Mouse (Mus musculus) C2C12 (cell line): ENCODE data around the gene Insl6. TPM values are rescaled to one million over a fixed set of nuclear protein-coding genes. Genes with fewer than 3 reads are reported as not detected.

Experiments used
- H3K27me3 ChIP-seq: one replicate; pipeline ENCODE4 v1.6.1; 2011; ENCODE audit not compliant: control insufficient read depth, insufficient read depth, insufficient read length
- H3K36me3 ChIP-seq: one replicate; pipeline ENCODE4 v1.6.1; 2011; ENCODE audit not compliant: control insufficient read depth, insufficient read depth
- H3K4me3 ChIP-seq: one replicate; pipeline ENCODE4 v1.5.1; 2011; ENCODE audit warnings: mild to moderate bottlenecking, control low read depth; ENCODE audit not compliant: poor library complexity, insufficient read depth, severe bottlenecking
- H3K79me2 ChIP-seq: one replicate; pipeline ENCODE4 v1.6.1; 2011; ENCODE audit not compliant: control insufficient read depth, insufficient read depth
- H3K79me3 ChIP-seq: one replicate; pipeline ENCODE4 v1.6.1; 2011; ENCODE audit warnings: low read depth, control low read depth
- H3ac ChIP-seq: one replicate; pipeline ENCODE3; 2011; ENCODE audit warnings: low read depth; ENCODE audit not compliant: control insufficient read depth, insufficient read length
- CEBPB ChIP-seq: IDR thresholded peaks from one replicate; pipeline ENCODE4 v1.6.1; 2011; ENCODE audit warnings: low read depth, mild to moderate bottlenecking, control low read depth, moderate library complexity
- CTCF ChIP-seq: IDR thresholded peaks from one replicate; pipeline ENCODE4 v1.5.1; 2011; ENCODE audit not compliant: control insufficient read depth, insufficient read depth, insufficient read length
- FOSL1 ChIP-seq: IDR thresholded peaks from one replicate; pipeline ENCODE4 v1.8.0; 2011; ENCODE audit warnings: mild to moderate bottlenecking, low read length; ENCODE audit not compliant: poor library complexity, insufficient read depth, severe bottlenecking
- MAX ChIP-seq: IDR thresholded peaks from one replicate; pipeline ENCODE4 v1.6.1; 2011; ENCODE audit warnings: mild to moderate bottlenecking, control low read depth
- MYOD1 ChIP-seq: IDR thresholded peaks from one replicate; pipeline ENCODE4 v1.6.1; 2011; ENCODE audit warnings: low read depth; ENCODE audit not compliant: control insufficient read depth, insufficient read length
- MYOG ChIP-seq: IDR thresholded peaks from one replicate; pipeline ENCODE4 v1.6.1; 2011; ENCODE audit not compliant: control insufficient read depth, insufficient read length; ENCODE audit errors: extremely low read depth
- USF1 ChIP-seq: IDR thresholded peaks from one replicate; pipeline ENCODE4 v1.6.1; 2011; ENCODE audit warnings: low read depth, mild to moderate bottlenecking, control low read depth, moderate library complexity
- polyA plus RNA-seq: library from polyadenylated mRNA; unstranded; fragments of >200 nt; fragmentation: generic; extraction: Trizol; gene quantifications from one replicate; pipeline ENCODE4 v1.2.1, GENCODE M21; 2012; ENCODE audit warnings: missing spikeins

Gene Insl6
- polyA plus RNA-seq, 1 experiment: 0.41 TPM

DNA sequence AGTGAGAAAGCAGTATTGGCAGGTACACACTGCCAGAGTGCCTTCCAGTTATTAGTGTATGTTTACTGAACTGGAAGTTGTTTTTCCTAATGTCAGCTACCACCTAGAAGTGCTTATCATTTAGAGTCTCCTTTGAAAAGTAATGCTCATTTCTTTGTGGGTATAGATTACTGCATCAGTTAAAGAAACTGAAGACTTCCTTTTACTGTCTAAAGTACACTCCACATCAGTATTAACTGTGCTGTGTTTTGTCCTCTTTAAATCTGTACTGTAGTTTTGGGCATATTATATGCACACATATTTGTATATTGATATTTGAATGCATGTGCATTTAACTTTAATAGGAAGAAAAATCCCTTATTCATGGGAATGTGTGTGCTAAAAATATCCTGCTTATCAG lies 29.0 kb downstream of the Insl6 start:
- Histone ChIP-seq H3K27me3 (no peaks in the 10 kb centered on the region), H3ac (no peak overlapping the region), H3K36me3 (peaks cover 52% of the 10 kb centered on the region), H3K4me3 (no peak overlapping the region), H3K79me2 (no peaks in the 10 kb centered on the region), H3K79me3 (no peaks in the 10 kb centered on the region)
- TF ChIP-seq MAX: no peak
- no peak for TF ChIP-seq CTCF
- TF ChIP-seq CEBPB: no peak
- no peak for TF ChIP-seq USF1
- TF ChIP-seq FOSL1: no peak
- TF ChIP-seq MYOD1: no peak
- TF ChIP-seq MYOG: no peak

DNA sequence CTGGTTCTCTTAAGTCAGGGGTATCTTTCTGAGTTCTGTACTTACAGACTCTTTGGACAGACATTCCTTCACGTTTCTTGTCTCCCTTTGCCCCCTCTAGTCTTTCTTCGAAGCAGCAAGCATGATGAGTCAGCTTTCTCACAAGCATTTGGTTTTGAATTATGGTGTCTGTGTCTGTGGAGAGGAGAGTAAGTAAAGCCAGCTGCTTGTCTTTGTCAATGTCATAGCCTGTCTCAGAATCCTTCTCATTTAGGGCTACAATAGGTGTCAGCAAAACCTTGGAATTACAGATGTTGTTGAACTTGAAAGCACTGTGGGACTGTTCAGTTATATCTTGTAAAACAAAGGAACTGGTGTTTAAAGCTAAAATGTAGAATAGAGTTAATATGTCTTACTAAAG lies 30.4 kb downstream of the Insl6 start:
- peaks cover 49% of the 10 kb centered on the region for H3K36me3 ChIP-seq
- no peak overlapping the region for H3K4me3 ChIP-seq
- H3K79me2 ChIP-seq: no peaks in the 10 kb centered on the region
- H3K27me3 ChIP-seq: no peaks in the 10 kb centered on the region
- TF ChIP-seq MYOD1: peak; percentile 94
- TF ChIP-seq USF1: no peak
- H3ac ChIP-seq: no peak overlapping the region
- H3K79me3 ChIP-seq: no peaks in the 10 kb centered on the region

DNA sequence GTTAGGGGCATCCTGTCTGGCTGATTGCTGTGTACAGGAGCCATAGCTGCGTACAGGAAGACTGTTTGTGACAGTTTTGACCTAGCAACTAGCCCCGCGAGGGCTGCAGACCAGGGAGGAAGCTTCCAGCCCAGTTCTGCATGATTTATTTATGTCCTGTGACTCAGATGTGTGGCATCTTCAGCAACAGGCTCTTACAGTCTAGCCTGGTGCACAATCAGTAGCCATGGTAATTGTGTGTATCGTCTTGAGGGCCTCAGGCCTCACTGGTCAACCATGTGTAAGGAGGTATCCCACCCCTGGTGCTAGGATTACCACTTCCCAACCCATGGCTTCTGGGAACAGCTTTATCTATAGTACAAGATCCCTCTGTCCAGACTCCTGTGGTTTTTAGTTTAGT lies 32.6 kb downstream of the Insl6 start:
- Histone ChIP-seq H3K36me3 (peaks cover 41% of the 10 kb centered on the region), H3K79me2 (no peaks in the 10 kb centered on the region), H3K4me3 (no peak overlapping the region), H3ac (no peak overlapping the region), H3K79me3 (no peaks in the 10 kb centered on the region), H3K27me3 (no peaks in the 10 kb centered on the region)
- no peak for TF ChIP-seq FOSL1
- TF ChIP-seq CEBPB: no peak
- TF ChIP-seq MYOD1: no peak
- TF ChIP-seq CTCF: no peak

DNA sequence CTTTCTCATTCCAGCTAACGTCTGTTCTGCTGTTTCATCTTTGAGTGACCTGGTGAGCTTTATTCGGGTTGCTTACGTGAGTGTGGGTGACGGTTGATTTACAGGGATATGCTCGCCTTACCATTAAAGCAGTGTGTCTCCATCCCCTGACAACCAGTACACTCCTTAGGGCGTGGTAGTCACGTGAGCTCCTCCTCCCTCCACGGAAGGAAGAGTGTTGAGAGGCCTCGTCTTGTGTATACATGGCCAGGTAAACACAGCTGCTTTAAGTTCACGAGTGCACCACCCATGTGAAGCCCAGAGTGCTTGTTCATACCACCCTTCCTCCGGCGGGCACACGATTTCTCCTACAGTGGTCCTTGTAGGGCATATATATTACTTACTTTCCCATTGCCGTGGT lies 33.6 kb downstream of the Insl6 start:
- peaks cover 40% of the 10 kb centered on the region for H3K36me3 ChIP-seq
- no peaks in the 10 kb centered on the region for H3K79me2 ChIP-seq
- no peak overlapping the region for H3ac ChIP-seq
- no peak for TF ChIP-seq FOSL1
- H3K4me3 ChIP-seq: no peak overlapping the region
- H3K79me3 ChIP-seq: no peaks in the 10 kb centered on the region
- no peaks in the 10 kb centered on the region for H3K27me3 ChIP-seq

DNA sequence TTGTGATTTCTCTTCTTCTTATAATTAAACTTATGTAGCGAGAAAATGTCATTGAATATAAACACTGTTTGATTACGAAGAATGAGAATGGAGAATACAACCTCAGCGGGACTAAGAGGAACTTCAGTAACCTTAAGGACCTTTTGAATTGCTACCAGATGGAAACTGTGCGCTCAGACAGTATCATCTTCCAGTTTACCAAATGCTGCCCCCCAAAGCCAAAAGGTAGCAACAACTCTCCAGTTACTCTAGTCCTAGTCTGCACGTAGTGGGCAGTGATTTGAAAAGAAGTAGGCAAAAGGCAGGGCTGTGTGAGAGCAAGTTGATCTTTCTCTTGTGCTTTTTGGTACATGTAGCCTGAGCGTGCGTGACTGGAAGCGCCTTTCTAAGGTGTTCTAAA lies 37.3 kb downstream of the Insl6 start:
- no peaks in the 10 kb centered on the region for H3K27me3 ChIP-seq
- H3ac ChIP-seq: no peak overlapping the region
- no peak overlapping the region for H3K4me3 ChIP-seq
- TF ChIP-seq MYOD1 (no peak), MYOG (no peak), FOSL1 (no peak), CEBPB (no peak), CTCF (no peak), USF1 (no peak), MAX (no peak)
- no peaks in the 10 kb centered on the region for H3K79me3 ChIP-seq
- peaks cover 52% of the 10 kb centered on the region for H3K36me3 ChIP-seq
- H3K79me2 ChIP-seq: no peaks in the 10 kb centered on the region

DNA sequence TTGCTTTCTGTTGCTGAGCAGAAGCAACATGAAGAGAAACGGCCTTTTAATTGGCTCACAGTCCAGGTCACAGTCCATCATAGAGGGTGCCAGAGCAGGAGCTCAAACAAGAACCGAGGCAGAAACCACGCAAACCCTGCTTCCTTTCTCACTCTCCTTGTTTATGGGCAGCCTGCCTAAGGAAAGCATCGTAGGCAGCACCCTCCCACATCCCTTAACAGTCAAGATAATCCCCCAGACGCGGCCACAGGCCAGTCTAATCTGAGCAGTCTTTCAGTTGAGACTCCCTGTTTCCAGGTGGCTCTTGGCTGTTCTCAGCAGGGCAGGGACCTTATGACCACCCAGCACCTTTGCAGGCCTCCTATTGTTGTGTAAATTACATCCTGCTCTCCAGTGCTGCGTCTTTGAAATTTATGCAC lies 39.7 kb downstream of the Insl6 start:
- Histone ChIP-seq H3K79me2 (no peaks in the 10 kb centered on the region), H3K79me3 (no peaks in the 10 kb centered on the region), H3ac (no peak overlapping the region), H3K36me3 (peaks cover 35% of the 10 kb centered on the region), H3K4me3 (no peak overlapping the region), H3K27me3 (no peaks in the 10 kb centered on the region)
- TF ChIP-seq MYOG (no peak), USF1 (no peak), FOSL1 (no peak), MAX (no peak), CEBPB (no peak), MYOD1 (no peak), CTCF (no peak)
